Mouse (Mus musculus) heart, adult 2 months (tissue): ENCODE measurements around the gene Neb.

Source experiments
- CTCF ChIP-seq: fragments of 200-600 bp; IDR thresholded peaks from 2 replicates; pipeline ENCODE4 v1.8.1; 2022; ENCODE audit warnings: antibody characterized with exemption, mild to moderate bottlenecking, moderate library complexity
- EP300 ChIP-seq: fragments of 200-500 bp; IDR thresholded peaks from 2 replicates; pipeline ENCODE4 v1.6.1; 2011; ENCODE audit warnings: low read depth, low read length, control low read depth; ENCODE audit not compliant: insufficient read depth
- POLR2A ChIP-seq: fragments of 200-500 bp; IDR thresholded peaks from 2 replicates; pipeline ENCODE4 v1.6.1; 2011; ENCODE audit warnings: mild to moderate bottlenecking, low read depth, low read length, control low read depth; ENCODE audit not compliant: insufficient read depth

- TF ChIP-seq CTCF (no peak), EP300 (no peak), POLR2A (no peak)
These were observed 11.7 kb upstream of the Neb start for GRCm38 (mm10) chr2:52389975-52390374.
